Mouse (Mus musculus): Measurements from ENCODE around the gene Fam166b.
A peak's percentile ranks its signal among the peaks of the same experiment; 100 is the strongest.

The Fam166b gene

DNA sequence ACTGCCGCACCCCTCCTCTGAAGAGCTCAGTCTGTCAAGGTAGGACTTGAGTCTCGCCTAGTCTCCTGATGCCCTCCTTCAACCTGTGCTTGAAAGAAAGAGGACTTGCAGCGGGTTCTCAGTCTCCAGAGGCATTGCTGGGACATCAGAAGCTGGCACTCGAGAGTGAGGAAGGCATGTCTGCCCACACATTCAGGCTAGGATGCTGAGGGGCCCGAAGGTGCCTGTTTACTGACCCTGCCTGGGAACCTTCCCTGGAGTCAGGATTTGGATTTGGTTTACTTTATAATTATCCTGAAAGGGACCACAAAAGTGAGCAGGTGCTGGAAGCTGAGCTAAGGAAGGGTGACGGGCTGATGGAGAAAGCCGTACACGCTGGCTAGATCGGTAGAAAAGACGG lies 27.4 kb downstream of the Fam166b start:
- DNase-seq = no peak

DNA sequence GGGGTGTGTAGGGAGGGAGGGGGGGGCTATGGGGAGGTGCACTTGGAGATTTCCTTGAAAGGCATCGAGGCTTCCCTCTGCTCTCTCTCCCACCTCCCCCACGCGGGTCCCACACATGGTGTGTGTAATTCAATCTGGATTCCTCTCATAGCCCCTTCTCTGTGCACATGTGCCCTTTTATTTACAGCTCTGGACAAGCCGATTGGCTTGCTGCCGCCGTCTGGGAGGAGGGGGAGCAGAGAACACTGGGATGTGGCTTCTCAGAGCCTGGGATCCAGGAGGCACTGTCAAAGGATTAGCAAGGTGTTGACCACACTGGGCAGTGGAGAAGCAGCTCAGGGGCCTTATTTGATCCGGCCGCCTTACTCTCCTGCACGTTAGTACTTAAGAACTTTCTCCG lies 28.0 kb downstream of the Fam166b start:
- DNase-seq = no peak

DNA sequence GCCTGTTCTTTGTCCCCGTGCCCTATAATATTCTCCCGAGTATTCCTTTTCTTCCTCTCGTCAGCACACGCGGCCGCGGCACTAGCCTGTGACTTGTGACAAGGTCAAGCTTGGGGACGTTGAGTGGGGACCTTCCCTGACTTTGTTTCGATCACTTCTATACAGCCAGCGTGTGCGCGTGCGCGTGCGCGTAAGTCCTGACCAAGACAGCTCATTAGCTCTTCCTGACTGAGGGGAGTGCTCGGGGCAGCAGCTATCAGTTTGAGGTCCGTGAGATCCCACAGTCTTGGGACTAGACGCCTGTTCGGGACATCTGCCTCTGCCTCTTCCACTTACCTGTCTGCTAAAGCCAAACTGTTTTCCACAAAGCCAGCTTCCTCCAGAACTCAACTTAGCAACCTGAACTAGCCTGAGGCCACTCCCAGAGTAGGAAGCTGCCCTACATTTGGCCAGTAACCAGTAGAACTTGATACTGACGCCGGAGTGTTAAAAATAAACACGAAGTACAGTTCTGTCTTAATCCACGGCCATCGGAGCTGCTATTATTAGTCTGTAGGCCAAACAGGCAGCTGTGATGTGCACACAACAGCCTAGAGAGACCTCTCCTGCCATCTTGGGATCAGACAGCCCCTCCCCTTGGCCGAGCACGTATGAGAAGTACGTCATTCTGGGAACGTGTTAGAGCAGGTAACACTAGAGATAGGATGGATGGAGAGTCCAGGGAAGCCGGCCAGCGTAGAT lies 29.4 kb downstream of the Fam166b start:
- DNase-seq = no peak

DNA sequence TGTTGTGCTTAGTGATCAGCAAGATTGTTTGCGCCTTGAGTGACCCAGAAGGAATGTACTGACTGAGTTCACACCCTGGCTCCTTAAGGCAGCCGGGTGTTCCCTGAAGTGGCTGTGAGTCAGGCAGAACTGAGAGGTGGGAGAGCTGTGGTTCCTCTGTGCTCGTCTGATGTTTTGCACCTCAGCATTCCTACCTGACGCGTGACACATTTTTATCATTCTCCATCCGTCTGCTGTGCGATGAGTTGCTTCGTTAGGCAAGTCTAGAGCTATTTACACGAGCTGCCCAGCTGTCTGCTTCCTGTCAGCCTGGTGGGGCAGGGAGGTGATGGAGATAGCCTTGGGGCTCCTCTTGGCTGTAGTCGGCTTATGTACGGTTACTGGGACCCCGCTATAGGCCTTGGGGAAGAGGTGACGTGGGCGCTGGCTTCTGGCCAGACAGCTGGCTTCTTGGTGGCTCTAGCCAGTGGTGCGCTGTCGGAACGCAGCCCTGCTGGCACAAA lies 30.1 kb downstream of the Fam166b start:
- DNase-seq = peak; percentile 40

DNA sequence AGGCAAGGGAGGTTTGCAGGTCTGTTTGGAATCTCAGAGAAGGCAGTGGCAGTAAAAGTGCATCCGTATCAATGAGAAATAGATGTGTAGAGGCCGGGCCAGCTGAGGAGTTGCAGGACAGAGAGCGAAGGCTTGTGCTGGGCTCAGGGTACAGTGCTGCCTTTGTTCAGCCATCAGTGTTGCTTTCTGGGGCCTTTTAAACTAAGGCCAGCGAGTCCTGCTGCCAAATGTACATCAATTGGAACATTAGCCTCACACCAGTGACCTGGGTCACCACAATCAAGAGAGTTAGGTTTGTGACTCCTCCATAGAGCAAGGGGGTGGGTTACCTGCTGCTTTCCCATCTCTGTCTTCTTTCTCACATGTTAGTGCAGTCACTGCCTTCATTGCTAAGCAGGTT lies 30.9 kb downstream of the Fam166b start:
- DNase-seq = no peak

DNA sequence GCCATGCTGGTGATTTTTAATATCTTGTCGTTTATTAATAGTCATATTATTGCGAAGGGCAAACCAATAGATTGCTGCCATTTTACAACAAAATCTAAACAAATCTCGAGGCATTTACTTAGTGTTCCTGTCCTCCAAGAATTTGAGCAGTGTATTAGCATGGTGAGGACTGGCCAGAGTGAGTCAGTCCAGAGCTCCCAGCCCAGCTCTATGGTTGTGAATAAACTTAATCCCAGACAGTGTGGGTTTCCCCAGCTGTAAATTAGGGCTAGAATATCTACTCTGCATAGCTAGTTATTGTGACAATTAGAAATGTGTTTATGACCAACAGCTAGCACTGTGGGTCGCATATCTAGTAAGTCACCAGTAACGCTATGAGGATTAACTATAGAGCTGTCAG lies 32.6 kb downstream of the Fam166b start:
- no peak for DNase-seq

DNA sequence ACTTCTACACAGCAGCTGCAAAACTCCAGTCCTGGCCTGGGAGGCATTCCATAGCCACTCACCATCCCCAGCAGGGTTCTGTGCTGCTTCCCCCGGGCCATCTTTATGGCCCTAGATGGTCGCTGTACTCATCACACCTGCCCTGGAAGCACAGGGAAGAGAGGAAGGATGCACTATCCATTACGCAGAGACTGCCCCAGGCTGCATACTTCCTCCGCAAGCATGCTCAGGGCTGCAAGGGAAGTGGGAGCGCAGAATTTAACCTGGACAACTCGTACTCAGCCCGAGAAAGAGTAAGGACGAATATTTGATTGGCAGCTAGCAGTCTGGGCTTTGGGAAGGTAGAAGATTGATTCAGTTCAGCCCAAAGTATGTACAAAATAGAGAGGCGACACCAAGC lies 33.1 kb downstream of the Fam166b start:
- DNase-seq = no peak

DNA sequence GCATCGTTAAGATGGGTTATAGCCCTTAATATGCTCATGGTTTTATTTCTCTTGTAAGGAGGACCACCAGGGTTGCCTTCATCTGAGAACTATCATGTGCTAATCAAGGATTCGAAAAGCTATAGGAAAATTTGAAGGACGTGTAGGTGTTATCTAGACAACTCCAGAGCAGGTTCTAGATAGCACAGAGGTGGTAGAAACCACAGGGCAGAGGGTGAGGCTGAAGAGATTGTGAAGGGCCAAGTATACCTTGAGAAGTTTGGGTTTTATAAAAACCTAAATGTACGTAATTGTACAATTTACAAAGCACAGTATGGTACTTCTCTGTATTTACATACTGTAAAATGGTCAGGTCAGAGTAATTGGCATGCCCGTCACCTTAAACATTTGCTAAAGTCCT lies 33.8 kb downstream of the Fam166b start:
- DNase-seq = no peak

DNA sequence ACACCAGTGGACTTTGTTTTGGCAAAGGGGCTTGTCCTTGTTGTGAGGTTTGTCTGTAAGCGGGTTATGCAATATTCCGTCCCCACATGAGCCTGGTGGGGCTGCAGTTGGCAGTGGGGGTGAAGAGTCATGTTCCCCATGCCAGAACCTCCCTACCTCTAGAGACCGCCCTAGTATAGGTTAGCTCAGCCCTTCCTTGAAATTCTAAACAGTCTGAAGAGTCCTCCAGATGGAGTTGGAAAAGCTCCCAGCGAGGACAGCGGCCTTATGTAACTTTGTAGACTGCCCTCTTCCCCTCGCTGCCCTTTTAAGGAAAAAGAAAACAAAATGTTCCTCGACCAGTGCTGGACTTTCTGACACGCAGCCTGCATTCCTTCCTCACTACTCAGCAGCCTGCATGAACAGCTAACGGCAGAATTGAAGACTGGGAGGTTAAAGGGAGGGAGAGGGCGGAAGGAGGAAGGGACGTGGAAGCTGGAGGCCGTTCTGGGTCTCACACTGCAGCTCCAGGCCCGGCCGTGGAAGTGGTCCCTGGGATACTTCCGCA lies 34.5 kb downstream of the Fam166b start:
- no peak for DNase-seq

DNA sequence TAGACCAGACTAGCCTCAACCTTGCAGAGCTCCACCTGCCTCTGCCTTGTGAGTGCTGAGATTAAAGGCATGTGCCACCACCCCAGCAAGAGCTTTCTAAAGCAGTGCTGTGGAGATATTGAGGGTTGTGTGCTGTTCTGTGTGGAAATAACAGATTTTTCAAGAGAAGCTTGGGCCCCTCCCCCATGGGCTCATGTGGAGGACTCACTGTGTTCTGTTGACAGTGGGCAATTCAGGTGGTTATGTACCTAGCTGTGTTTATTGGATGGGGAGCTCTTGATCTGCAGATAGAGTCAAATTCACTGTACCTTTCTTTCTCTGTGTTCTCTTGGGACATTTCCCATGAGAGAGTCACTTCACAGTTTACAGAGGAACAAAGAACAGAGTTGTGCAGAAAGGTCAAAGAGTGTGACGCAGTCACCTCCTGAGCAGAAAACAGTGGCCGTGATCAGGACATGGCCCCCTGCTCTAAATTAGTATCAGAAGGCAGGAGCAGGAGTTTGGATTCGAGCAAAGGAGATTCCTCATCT lies 37.3 kb downstream of the Fam166b start:
- no peak for DNase-seq

DNA sequence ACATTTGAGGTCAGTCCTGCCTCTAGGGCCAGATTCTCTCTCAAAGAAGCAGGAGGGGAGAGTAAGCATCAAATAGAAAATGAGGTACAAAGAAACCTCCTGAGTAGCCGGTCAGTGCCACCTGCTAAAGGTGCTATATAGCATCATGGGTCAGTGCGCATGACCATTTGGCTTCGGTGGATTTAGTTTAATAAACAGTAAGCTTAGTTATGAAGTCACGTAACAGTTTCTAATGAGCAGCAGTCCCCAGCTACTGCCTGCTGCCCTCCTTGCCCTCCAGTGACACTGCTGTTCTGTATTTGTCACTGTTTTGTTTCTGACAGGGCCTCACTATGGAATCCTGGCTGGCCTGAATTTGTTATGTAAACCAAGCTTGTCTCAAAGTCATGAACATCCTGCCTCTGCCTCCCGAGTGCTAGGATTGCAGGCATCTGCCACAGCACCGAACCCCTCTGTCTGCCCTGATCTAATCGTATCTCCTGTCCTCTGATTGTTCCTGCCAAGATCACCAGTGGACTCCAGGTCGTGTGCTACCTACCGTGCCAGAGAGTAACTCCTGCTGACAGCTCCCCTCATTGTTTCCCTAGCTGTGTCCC lies 39.0 kb downstream of the Fam166b start:
- DNase-seq = no peak

DNA sequence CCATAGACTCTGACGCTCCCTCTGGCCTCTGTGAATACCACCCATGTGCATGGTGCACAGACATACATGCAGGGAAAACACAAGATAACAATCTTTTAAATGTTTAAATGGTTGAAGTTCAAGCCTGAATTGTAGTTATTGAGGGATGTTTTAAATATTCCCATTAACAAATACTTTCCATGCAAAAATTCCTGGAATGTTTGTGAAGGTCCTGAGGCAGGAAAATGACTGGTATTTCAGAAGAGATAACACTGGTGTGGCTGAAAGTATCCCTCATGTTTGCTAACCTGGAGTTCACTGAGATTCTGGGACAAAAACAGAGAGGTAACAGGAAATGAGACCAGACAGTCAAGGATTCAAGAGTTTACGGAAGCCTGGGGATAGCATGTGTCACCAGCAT lies 39.5 kb downstream of the Fam166b start:
- no peak for DNase-seq

DNA sequence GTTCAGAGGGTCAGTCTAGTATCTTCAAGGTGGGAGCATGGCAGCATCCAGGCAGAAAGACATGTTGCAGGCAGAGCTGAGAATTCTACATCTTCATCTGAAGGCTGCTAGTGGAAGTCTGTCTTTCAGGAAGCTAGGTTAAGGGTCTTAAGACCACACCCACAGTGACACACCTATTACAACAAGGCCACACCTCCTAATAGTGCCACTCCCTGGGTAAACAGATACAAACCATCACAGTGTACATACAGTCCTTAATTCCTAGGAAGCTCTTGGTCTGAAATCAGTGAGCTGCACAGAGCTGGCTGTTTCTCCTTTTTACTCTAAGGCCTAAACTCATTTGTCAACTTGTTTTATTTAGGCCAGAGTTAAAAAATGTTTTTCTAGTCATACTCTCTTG lies 42.0 kb downstream of the Fam166b start:
- no peak for DNase-seq

DNA sequence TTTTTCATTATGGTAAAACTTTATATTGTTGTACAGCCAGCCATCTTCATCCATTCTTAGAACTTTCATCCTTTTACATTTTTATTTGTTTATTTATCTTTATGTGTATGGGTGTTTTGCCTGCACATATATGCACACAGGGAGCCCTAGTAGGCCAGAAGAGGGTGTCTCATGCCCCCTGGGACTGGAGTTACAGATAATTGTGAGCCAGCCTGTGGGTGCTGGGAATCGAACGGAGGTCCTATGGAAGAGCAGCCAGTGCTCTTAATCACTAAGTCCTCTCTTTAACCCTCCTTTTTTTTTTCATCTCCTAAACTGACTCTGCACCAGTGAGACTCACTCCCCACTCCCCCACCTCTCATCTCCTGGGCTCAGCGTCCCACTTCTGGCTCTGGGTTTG lies 44.4 kb downstream of the Fam166b start:
- no peak for DNase-seq

DNA sequence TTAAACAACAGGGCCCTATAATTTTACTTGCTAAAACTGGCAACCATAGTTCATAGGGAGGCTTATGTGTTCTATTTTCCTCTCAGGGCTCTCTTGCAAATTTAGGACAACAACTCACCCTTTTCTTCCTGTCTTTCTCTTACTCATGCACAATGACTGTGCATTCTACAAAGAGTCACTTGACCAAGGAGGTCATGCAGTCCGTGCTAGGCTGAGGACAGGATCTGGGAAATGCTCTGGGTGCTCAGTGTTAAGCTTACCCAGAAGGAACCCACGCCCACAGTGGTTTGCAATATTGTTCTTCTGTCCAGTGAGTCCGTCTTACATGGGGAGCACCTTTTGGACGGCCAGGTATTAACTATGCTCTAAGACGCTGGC lies 44.9 kb downstream of the Fam166b start:
- no peak for DNase-seq

DNA sequence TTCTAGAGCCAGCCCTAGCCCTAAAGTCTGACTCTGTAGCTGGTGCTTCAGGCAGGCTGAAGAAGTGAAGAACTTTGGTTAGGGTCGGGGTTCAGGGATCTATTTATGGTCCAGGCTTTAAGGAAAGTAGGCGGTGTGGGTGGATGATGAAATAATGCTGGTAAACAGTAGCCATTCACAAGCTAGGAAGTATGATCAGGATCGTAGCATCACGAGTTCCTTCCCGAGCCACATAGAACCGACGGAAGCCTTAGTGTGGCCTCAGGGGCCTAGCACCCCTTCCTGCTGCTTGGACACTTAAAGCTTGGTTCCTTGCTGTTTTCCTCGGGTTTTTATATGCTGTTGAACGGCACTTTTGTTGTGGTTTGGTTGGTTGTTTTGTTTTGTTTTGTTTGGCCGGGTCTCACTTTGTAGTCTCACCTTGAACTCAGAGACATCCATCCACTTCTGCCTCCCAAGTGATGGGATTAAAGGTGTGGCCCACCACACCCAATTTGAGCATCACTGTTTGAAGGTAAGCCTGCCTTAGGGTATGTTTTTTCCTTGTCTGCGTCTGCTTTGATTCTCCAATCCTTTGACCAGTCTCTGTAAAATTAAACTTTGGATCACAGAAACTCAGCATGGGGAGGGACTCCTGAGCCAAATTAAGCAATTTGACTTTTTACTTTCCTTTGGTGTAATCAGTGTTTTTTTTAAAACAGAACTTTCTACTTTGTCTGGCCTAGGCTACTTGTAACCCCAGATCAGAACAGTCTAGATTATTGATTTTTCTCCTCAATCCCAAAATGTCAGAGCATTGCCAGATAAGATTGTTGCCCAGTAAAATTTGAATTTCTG lies 45.5 kb downstream of the Fam166b start:
- no peak for DNase-seq

DNA sequence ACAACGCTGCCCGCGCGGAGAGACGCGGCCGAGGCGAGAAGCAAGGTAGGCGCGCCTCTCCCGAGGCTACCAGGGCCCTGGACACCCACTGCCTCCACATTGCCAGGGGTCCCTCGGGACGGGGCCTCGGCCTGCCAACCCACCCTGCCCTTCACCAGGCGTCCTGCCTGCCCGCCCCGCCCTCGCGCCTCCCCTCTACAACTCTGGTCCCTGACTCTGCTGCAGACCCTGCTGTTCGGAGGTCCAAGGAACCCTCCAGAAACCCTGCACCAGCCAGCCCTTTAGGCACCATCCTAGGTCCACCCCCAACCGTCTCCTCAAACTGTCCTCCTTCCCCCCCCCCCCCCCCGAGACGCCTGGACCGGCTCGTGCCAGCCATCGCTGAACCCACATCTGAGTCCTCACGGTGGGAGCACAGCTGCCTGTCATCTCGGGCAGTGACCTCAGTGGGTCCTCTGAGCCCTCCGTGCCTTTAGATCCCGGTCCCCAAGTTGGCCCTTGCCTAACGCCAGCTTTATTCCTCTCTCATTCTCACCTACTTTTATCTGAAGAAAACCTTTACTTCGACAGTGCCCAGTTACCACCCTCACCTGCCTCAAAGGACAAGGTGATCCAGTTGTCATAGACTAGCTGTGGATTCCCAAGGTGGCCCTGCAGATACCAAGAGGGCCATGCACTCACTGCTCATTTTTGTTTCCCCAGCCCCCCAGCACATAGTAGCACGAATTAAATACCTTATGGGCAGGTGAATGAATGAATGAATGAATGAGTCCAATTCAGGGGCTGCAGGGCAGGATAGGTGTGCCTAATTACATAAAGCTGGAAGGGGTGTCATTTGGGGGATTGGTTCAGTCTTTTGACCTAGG lies 46.5 kb downstream of the Fam166b start:
- DNase-seq = no peak

DNA sequence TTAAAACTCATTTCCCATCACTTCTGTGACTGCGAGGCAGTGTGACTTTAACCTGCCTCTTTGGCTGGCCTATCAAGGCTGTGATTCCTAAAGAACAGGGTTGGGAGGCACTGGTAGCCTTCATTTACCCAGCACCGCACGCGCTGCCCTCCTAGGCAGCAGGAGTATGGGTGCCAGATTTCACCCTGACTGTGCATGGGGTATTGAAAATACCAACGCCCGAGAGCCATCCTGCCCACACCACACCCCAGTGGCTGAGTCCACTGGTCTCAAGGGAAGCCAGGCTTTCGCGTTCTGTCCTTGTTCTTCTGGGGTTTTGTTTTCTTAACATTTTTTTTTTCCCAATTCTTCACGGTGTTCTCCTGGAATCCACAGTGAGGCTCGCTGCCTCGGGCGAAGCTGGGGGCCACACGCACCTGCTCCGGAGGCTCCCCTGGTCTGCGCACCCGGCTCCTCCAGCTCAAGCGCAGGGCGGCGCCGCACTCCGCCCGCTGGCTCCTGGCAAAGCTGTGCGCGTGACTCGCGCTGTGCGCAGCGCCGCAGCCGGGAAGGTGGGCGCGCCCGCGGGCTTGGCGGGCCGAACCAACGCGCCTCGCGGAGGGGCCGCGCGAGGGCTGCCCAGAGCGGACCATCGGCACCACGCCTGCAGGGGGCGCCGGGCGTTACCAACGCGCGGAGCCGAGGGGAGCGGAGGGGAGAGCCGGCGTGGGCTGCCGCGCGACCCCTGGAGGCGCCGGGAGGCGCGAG lies 47.4 kb downstream of the Fam166b start, which contains the start of gene Rusc2:
Gene Rusc2, plus strand, starts transcription at position 572 of the 747 bp plus-strand sequence.
- peak; percentile 96 for DNase-seq

DNA sequence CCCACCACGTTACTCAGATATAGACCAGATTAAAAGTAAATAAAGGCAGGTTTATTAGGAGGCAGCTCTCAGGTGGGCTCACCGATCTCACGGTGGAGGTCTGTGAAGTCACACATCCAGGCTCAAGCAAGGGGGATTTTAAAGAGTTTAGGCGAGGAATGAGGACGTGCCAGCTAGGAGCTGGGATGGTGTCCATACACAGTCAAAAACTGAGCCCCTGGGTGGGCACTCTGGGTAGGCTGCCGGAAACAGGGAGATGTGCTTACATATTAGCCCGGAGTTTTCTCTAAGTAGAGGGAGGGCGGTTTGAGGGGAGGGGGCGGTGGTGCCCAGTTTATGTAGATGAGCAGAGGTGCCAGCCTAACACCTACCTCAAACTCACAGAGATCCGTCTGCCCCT lies 48.0 kb downstream of the Fam166b start:
- no peak for DNase-seq

DNA sequence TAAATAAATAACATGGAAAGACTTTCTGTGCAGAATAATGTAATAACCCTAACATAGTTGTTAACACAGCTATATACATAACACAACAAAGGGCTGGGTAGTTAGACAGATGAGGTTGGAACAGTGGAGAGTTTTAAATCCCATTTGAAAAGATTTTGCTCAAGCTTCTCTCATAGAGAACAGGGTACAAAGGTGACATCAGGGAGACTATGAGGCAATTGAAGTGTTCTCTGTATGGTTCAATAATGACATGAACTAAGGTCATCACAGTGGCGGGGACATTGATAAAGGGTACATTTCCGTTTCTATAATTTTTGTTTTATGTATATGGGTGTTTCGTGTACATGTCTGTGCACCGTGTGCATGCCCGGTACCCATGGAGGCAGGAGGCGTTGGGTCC lies 49.3 kb downstream of the Fam166b start:
- DNase-seq = no peak
